Mouse (Mus musculus) midbrain, embryonic 16.5 days (tissue): ENCODE data around the gene Kcnn3. TPM values are rescaled to one million over a fixed set of nuclear protein-coding genes. Genes with fewer than 3 reads are reported as not detected.

Experiments used
- ATAC-seq: fragments of 200-750 bp; cut with Nextera tagmentation; 2 replicates; pipeline ENCODE4 v1.8.0; 2017; ENCODE audit warnings: moderate TSS enrichment
- H3K27ac ChIP-seq: fragments of 300-500 bp; sonication (generic); 2 replicates; pipeline ENCODE4 v1.5.1; 2014; ENCODE audit warnings: mild to moderate bottlenecking, low read length, mixed read lengths
- H3K27me3 ChIP-seq: fragments of 300-500 bp; sonication (generic); 2 replicates; pipeline ENCODE4 v1.6.1; 2014; ENCODE audit warnings: low read depth, low read length, mixed read lengths; ENCODE audit not compliant: control insufficient read depth, insufficient read depth
- H3K36me3 ChIP-seq: fragments of 300-500 bp; sonication (generic); 2 replicates; pipeline ENCODE4 v1.6.1; 2014; ENCODE audit warnings: mild to moderate bottlenecking, low read length, moderate library complexity, mixed read lengths; ENCODE audit not compliant: control insufficient read depth, insufficient read depth
- H3K4me1 ChIP-seq: fragments of 300-500 bp; sonication (generic); 2 replicates; pipeline ENCODE4 v1.6.1; 2014; ENCODE audit warnings: mild to moderate bottlenecking, low read length, mixed read lengths; ENCODE audit not compliant: control insufficient read depth, insufficient read depth
- H3K4me2 ChIP-seq: fragments of 300-500 bp; sonication (generic); 2 replicates; pipeline ENCODE4 v1.6.1; 2014; ENCODE audit warnings: mild to moderate bottlenecking, low read length, mixed read lengths
- H3K4me3 ChIP-seq: fragments of 300-500 bp; sonication (generic); 2 replicates; pipeline ENCODE4 v1.5.1; 2014; ENCODE audit warnings: low read depth, mild to moderate bottlenecking, low read length, moderate library complexity, mixed read lengths
- H3K9ac ChIP-seq: fragments of 300-500 bp; sonication (generic); 2 replicates; pipeline ENCODE4 v1.6.1; 2014; ENCODE audit warnings: low read depth, low read length, mixed read lengths
- H3K9me3 ChIP-seq: fragments of 300-500 bp; sonication (generic); replicated peaks from 2 replicates; pipeline ENCODE4 v1.6.1; 2014; ENCODE audit warnings: mild to moderate bottlenecking, low read length, mixed read lengths; ENCODE audit not compliant: control insufficient read depth, poor library complexity, severe bottlenecking
- WGBS: fragments of 180-500 bp; shearing (Covaris S2); extraction: QIAGEN DNeasy Blood & Tissue Kit; methylation state at CpG from one replicate; pipeline ENCODE4 v1.1.7; 2014; 5-methylcytosine and 5-hydroxymethylcytosine counted together
- polyA plus RNA-seq: library from polyadenylated mRNA; unstranded; fragments of >200 nt; fragmentation: Nextera tagmentation; extraction: Ambion mirVana; gene quantifications from 2 replicates; pipeline ENCODE4 v1.2.1, GENCODE M21; 2015

Kcnn3 gene
- polyA plus RNA-seq = 9.2 and 10.0 TPM in 2 replicates

DNA sequence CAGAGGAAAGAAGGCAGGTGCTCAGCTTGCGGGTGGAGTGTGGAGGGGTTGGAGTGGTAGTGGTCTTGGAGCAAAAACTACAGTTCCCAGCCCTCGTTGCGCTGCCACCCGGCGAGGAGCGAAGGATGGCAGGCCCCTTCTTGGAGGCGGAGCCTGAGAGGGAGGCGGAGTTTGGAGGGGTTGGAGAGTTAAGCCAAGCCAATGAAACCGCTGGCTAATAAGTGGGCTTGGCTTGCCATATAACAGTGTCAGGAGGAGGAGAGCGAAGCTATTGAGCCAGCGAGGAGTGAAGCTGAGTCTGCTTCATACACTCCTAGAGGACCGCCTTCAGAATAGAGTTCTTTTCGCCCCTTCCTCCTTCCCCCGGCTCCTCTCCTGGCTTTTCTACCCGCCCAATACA lies at the start of gene Kcnn3:
Gene Kcnn3, plus strand, starts transcription at position 271 of the 400 bp plus-strand sequence.
- ATAC-seq = peak; percentile 94
- H3K4me3 ChIP-seq = peak within 1 kb of the TSS; percentile 61
- H3K9ac ChIP-seq = peak within 1 kb of the TSS; percentile 58
- peak within 1 kb of the TSS; percentile 72 for H3K27ac ChIP-seq
- H3K27me3 ChIP-seq = no peaks in the 10 kb centered on the region
- peaks cover 30% of the 10 kb centered on the region for H3K4me1 ChIP-seq
- H3K4me2 ChIP-seq = peak within 1 kb of the TSS; percentile 93
- H3K36me3 ChIP-seq = no peaks in the 10 kb centered on the region
- no peaks in the 10 kb centered on the region; the same call in 1 of the 2 replicates for H3K9me3 ChIP-seq
- 0% methylated on average over 15 of the region's 15 CpGs for WGBS

DNA sequence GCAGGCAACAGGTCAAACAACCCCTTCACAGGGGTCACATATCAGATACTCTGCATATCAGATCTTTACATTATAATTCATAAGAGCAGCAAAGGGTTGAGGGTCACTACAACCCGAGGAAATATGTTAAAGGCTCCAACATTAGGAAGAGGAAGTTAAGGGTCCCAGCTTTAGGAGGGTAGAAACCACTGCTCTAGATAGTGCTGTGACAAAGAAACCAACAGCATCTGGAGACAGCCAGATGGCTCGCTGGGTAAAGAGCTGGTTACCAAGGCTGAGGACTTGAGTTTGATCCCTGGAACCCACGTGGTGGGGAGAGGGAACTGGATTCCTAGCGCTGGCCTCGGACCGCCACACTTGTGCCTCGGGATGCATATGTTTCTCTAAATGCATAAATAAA lies 47.7 kb upstream of the Kcnn3 start:
- no peak overlapping the region for H3K9ac ChIP-seq
- peaks cover 6% of the 10 kb centered on the region; the same call in 1 of the 2 replicates for H3K36me3 ChIP-seq
- H3K9me3 ChIP-seq = no peaks in the 10 kb centered on the region
- no peak overlapping the region for H3K4me2 ChIP-seq
- no peak overlapping the region for H3K27ac ChIP-seq
- no peak for ATAC-seq
- 87% methylated on average over 7 of the region's 7 CpGs for WGBS
- H3K4me1 ChIP-seq = no peaks in the 10 kb centered on the region
- no peak overlapping the region for H3K4me3 ChIP-seq
- no peaks in the 10 kb centered on the region for H3K27me3 ChIP-seq

DNA sequence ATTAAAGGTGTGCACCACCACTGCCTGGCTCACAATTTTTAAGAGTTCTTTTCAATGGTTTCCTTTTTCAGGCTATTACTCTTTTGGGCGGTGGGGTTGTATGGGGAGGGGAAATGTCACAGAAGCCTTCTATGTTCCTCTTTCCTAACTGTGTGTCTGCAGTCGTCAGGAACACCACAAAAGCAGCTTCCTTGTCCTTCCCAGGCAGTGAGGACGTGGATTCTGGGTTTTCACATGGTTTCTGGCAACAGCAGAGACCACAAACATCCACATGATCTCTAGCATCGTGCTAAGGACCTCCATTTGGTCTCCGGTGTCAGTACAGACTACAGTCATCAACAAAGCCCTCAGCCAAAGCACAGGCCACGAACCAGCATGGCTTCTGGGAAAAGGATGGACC lies 46.1 kb upstream of the Kcnn3 start:
- Histone ChIP-seq H3K36me3 (peaks cover 3% of the 10 kb centered on the region; the same call in 1 of the 2 replicates), H3K9ac (no peak overlapping the region), H3K4me2 (no peak overlapping the region), H3K9me3 (no peaks in the 10 kb centered on the region), H3K4me1 (no peaks in the 10 kb centered on the region), H3K27me3 (no peaks in the 10 kb centered on the region), H3K4me3 (no peak overlapping the region), H3K27ac (no peak overlapping the region)
- 80% methylated on average over 6 of the region's 6 CpGs for WGBS
- ATAC-seq = no peak

DNA sequence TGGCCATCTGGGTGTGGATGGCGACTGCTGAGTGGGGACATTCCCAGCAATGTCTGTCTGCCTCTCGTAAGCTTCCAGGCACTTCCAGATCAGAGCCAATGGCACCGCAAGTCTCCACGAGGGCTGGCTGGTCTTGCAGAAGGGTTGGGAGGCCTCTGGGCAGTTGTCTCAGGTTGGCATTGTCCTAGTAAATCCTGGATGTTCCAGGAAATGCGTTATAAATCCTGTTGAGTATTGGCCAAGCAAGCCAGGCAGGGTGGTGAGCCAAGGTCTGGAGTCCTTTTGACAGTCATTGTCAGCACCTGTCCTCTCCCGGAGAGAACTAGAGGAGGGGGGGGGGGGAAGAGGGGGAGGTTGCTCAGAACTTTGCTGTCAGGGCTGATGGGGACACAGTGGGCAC lies 40.9 kb upstream of the Kcnn3 start:
- Histone ChIP-seq H3K4me3 (no peak overlapping the region), H3K27me3 (no peaks in the 10 kb centered on the region), H3K4me2 (no peak overlapping the region), H3K27ac (no peak overlapping the region), H3K9ac (no peak overlapping the region), H3K36me3 (no peaks in the 10 kb centered on the region), H3K4me1 (no peaks in the 10 kb centered on the region), H3K9me3 (no peaks in the 10 kb centered on the region)
- no peak for ATAC-seq
- WGBS = 86% methylated on average over 6 of the region's 6 CpGs

DNA sequence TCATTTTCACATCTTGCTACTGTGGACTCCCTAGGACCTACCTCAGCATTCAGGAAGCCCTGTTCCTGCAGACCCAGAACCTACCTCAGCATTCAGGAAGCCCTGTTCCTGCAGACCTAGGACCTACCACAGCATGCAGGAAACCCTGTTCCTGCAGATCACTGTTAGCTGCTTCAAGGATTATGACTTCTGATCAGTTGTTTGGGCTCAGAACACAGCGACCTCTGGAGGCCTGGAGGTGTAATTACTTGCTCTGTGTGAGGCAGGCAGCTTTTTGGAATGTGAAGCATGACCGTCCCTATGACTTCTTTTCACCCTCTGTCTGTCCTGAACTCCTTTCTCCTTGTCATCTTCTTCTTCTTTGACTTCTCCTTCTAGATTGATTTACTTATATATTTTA lies 38.5 kb upstream of the Kcnn3 start:
- Histone ChIP-seq H3K9ac (no peak overlapping the region), H3K27ac (no peak overlapping the region), H3K9me3 (no peaks in the 10 kb centered on the region), H3K27me3 (no peaks in the 10 kb centered on the region; the same call in none of the 2 replicates), H3K36me3 (no peaks in the 10 kb centered on the region), H3K4me2 (no peak overlapping the region), H3K4me1 (no peaks in the 10 kb centered on the region), H3K4me3 (no peak overlapping the region)
- no peak for ATAC-seq
- 50% methylated on average over 2 of the region's 2 CpGs for WGBS

DNA sequence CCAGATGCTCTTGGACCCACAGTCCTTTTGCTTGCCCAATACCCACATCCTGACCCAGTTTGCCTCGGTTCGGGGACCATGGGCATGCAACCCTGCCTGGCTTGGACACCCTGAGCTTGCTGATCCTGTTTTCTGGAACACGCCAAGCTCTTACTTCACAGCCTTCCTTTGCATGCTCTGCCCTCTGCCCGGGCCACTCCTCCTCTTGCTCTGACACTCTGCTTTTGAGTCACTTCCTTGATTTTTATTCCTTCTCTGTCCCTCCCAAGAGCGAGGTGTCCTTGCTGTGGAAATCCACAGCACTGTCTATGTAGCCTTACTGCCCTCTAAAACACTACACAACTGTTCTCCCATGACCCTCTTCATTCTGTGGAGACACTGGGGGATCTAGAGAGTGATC lies 37.7 kb upstream of the Kcnn3 start:
- no peaks in the 10 kb centered on the region; the same call in none of the 2 replicates for H3K27me3 ChIP-seq
- H3K9me3 ChIP-seq = no peaks in the 10 kb centered on the region
- H3K4me3 ChIP-seq = no peak overlapping the region
- no peak overlapping the region for H3K9ac ChIP-seq
- no peaks in the 10 kb centered on the region for H3K36me3 ChIP-seq
- no peak for ATAC-seq
- no peak overlapping the region for H3K27ac ChIP-seq
- H3K4me1 ChIP-seq = no peaks in the 10 kb centered on the region
- WGBS = 98% methylated on average over 5 of the region's 5 CpGs
- H3K4me2 ChIP-seq = no peak overlapping the region

DNA sequence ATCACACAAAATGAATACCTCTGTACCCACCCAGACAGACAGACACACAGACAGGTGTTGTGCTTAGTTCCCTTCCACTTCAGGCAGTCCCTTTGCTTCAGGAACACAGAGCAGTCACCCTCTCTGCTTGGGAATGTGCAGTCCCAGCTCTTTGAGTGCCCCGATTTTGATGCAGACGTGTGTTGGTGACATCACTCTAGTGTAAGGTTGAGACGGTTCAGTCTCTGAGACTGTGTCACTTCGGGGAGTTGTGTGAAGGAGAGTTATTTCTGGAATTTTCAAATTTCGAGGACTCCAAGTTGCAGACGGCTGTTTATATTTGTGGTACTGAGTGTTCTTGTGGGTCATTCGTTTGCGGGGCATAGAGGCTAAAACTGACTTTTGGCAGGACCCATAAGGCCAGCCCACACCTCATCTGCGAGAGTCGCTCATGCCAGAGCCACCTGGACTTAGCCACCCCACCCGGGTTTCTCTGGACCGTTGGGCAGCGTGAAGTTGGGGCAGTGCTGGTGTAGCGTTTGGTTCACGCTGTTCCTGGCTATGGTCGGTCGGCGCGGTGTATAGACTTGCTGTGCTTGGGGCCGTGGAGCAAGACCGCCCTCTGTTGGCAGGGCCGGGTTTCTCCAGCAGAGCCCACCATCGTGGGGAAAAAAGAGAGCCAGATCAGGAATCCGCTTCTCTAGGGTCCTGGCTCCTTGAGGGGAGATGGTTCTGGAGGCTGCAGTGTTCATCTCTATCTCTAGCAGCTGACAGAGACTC lies 35.0 kb upstream of the Kcnn3 start:
- WGBS = 25% methylated on average over 24 of the region's 24 CpGs
- H3K9ac ChIP-seq = no peak overlapping the region
- no peaks in the 10 kb centered on the region; the same call in none of the 2 replicates for H3K27me3 ChIP-seq
- no peaks in the 10 kb centered on the region for H3K36me3 ChIP-seq
- 0 out of 2 replicates have a peak, but pooled peaks have one; percentile 45 for ATAC-seq
- no peak overlapping the region for H3K27ac ChIP-seq
- no peak overlapping the region for H3K4me2 ChIP-seq
- H3K9me3 ChIP-seq = no peaks in the 10 kb centered on the region
- no peaks in the 10 kb centered on the region for H3K4me1 ChIP-seq
- no peak overlapping the region for H3K4me3 ChIP-seq

DNA sequence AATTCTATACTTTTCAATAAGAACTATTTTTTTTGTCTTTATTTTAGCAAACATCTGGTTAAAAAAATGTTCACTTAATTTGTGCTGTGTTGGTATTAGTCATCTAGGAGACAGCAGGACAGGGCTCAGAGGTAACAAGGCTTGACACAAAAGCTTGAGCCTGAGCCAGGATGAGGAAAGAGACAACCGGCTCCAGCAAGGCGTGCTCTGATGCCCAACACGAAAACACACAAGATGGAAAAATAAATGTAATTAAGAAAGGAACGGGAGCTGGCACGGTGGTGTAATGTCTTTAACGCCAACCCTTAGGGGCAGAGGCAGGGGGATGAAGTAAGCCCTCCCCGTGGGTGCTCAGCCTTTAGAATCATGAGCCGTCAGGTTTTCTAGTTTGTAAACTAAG lies 33.9 kb upstream of the Kcnn3 start:
- no peaks in the 10 kb centered on the region for H3K9me3 ChIP-seq
- H3K27me3 ChIP-seq = no peaks in the 10 kb centered on the region; the same call in none of the 2 replicates
- ATAC-seq = no peak
- H3K27ac ChIP-seq = no peak overlapping the region
- no peak overlapping the region for H3K4me3 ChIP-seq
- H3K36me3 ChIP-seq = no peaks in the 10 kb centered on the region
- H3K4me2 ChIP-seq = no peak overlapping the region
- H3K4me1 ChIP-seq = no peaks in the 10 kb centered on the region
- H3K9ac ChIP-seq = no peak overlapping the region
- 82% methylated on average over 8 of the region's 8 CpGs for WGBS

DNA sequence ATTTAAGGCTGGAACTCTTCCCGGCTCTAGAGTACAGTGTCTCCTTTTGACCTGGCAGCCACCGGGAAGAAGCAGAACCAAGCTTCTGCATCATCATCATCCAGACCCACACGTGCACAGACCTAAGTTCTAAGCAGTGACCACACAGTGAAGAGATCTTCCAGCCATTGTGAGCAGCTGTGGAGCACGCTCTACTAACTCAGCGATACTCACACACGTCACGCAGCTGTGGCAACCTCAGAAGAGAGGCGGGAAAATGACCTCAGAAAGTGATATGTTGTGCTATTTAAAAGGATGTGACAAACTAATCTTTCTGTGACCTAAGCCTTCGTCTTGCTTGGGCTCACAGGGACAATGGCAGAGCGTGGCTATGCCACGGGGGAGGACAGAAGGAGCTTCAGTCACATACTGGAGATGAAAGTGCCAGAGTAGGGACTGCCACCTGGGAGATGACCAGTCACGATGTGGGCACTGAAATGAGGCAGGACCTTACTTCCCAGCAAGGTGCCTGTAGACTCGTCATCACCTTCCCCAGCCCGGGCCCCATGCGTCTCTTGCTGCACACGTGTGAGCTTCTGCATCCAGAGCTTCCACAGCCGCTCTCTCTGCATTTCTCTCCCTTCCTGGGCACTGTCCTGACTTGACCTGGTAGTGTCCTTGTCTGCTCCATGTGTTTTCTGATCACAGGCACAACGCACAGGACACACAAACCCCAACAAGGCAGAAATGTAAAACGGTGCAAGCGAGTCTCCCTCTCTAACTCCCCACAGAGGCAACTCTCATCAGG lies 32.9 kb upstream of the Kcnn3 start:
- H3K9ac ChIP-seq = no peak overlapping the region
- no peak overlapping the region for H3K4me3 ChIP-seq
- H3K27me3 ChIP-seq = no peaks in the 10 kb centered on the region; the same call in none of the 2 replicates
- no peak overlapping the region for H3K4me2 ChIP-seq
- ATAC-seq = no peak
- WGBS = 53% methylated on average over 20 of the region's 20 CpGs
- H3K9me3 ChIP-seq = no peaks in the 10 kb centered on the region
- no peaks in the 10 kb centered on the region for H3K4me1 ChIP-seq
- no peaks in the 10 kb centered on the region for H3K36me3 ChIP-seq
- no peak overlapping the region for H3K27ac ChIP-seq
